Mouse (Mus musculus): ENCODE results near the gene Prdx3. TPM values are rescaled to one million over a fixed set of nuclear protein-coding genes. Genes with fewer than 3 reads are reported as not detected.

Prdx3 gene
- 103 TPM for polyA plus RNA-seq (2017; shearing (Covaris generic))

GRCm38 (mm10) chr19:60874064-60874694, at the start of gene Prdx3:
Gene Prdx3 (minus strand): TSS chr19:60874556.

GRCm38 (mm10) chr19:60889714-60890315, 15.5 kb upstream of the Prdx3 start, which contains the start of gene Grk5:
Gene Grk5 (plus strand): TSS chr19:60889749.

GRCm38 (mm10) chr19:60860868-60861700, 13.3 kb downstream of the Prdx3 start, which contains the start of gene Sfxn4:
Gene Sfxn4 (minus strand): TSS chr19:60861479.

Other genes starting within 250 kb of the Prdx3 start
- gene Nanos1, start 118.6 kb downstream of the Prdx3 start, polyA plus RNA-seq (2017; shearing (Covaris generic)), result 0.53 TPM
- 144 TPM for gene Eif3a, start 83.9 kb downstream of the Prdx3 start, polyA plus RNA-seq (2017; shearing (Covaris generic))
- gene Fam45a, start 63.0 kb downstream of the Prdx3 start, polyA plus RNA-seq (2017; shearing (Covaris generic)), result 50.0 TPM
- 5.7 TPM for gene Sfxn4, start 13.1 kb downstream of the Prdx3 start, polyA plus RNA-seq (2017; shearing (Covaris generic))
- gene Grk5, start 15.2 kb upstream of the Prdx3 start, polyA plus RNA-seq (2017; shearing (Covaris generic)), result 2.5 TPM